Mouse (Mus musculus) stomach, embryonic 16.5 days (tissue): ENCODE measurements at regions not wholly inside any gene's neighbourhood (a gene's known extent, or its start where the extent isn't known, plus 50 kb on each side); places are given as distances from the start of the nearest gene placed in this dataset.

Source experiments
- ATAC-seq: fragments of 200-750 bp; cut with Nextera tagmentation; 2 replicates; pipeline ENCODE4 v1.8.0; 2017; ENCODE audit warnings: moderate number of reproducible peaks, moderate TSS enrichment; ENCODE audit not compliant: insufficient read depth, low FRiP score
- H3K27ac ChIP-seq: fragments of 300-500 bp; sonication (generic); 2 replicates; pipeline ENCODE4 v1.5.1; 2014; ENCODE audit warnings: low read length
- H3K27me3 ChIP-seq: fragments of 300-500 bp; sonication (generic); 2 replicates; pipeline ENCODE4 v1.6.1; 2014; ENCODE audit warnings: low read length, control low read depth, mixed read lengths; ENCODE audit not compliant: control insufficient read depth, insufficient read depth
- H3K36me3 ChIP-seq: fragments of 300-500 bp; sonication (generic); 2 replicates; pipeline ENCODE4 v1.6.1; 2014; ENCODE audit warnings: low read length; ENCODE audit not compliant: control insufficient read depth, insufficient read depth
- H3K4me1 ChIP-seq: fragments of 300-500 bp; sonication (generic); 2 replicates; pipeline ENCODE4 v1.6.1; 2014; ENCODE audit warnings: low read length, control low read depth, mixed read lengths; ENCODE audit not compliant: control insufficient read depth, insufficient read depth
- H3K4me2 ChIP-seq: fragments of 300-500 bp; sonication (generic); 2 replicates; pipeline ENCODE4 v1.6.1; 2014; ENCODE audit warnings: low read depth, low read length, mixed read lengths
- H3K4me3 ChIP-seq: fragments of 300-500 bp; sonication (generic); replicated peaks from 2 replicates; pipeline ENCODE4 v1.5.1; 2014; ENCODE audit warnings: mild to moderate bottlenecking, low read length
- H3K9ac ChIP-seq: fragments of 300-500 bp; sonication (generic); 2 replicates; pipeline ENCODE4 v1.6.1; 2014; ENCODE audit warnings: low read length
- H3K9me3 ChIP-seq: fragments of 300-500 bp; sonication (generic); replicated peaks from 2 replicates; pipeline ENCODE4 v1.6.1; 2016; ENCODE audit warnings: low read length, control low read depth; ENCODE audit not compliant: control insufficient read depth
- WGBS: fragments of 180-500 bp; shearing (Covaris S2); extraction: QIAGEN DNeasy Blood & Tissue Kit; methylation state at CpG from one replicate; pipeline ENCODE4 v1.1.7; 2014; 5-methylcytosine and 5-hydroxymethylcytosine counted together

- no peak overlapping the region for H3K4me2 ChIP-seq
Observed at GRCm38 (mm10) chr12:106178688-106179205, 168.7 kb downstream of the Vrk1 start.

GRCm38 (mm10) chr12:106182923-106183322, 172.9 kb downstream of the Vrk1 start:
- Histone ChIP-seq H3K9ac (no peak overlapping the region), H3K27me3 (no peaks in the 10 kb centered on the region), H3K27ac (no peak overlapping the region), H3K4me2 (no peak overlapping the region), H3K4me1 (no peaks in the 10 kb centered on the region), H3K4me3 (no peak overlapping the region), H3K9me3 (no peaks in the 10 kb centered on the region), H3K36me3 (no peaks in the 10 kb centered on the region)
- WGBS = 72% methylated on average over 7 of the region's 7 CpGs
- ATAC-seq = no peak

More at GRCm38 (mm10) chr12:106178688-106179205, 168.7 kb downstream of the Vrk1 start:
- no peaks in the 10 kb centered on the region for H3K36me3 ChIP-seq
- WGBS = 83% methylated on average over 11 of the region's 11 CpGs
- no peak overlapping the region for H3K27ac ChIP-seq
- ATAC-seq = no peak
- no peaks in the 10 kb centered on the region for H3K9me3 ChIP-seq
- H3K27me3 ChIP-seq = peaks cover 8% of the 10 kb centered on the region
- peaks cover 9% of the 10 kb centered on the region; the same call in 1 of the 2 replicates for H3K4me1 ChIP-seq
- H3K4me3 ChIP-seq = no peak overlapping the region
- H3K9ac ChIP-seq = no peak overlapping the region

GRCm38 (mm10) chr12:106183973-106184372, 173.9 kb downstream of the Vrk1 start:
- H3K27me3 ChIP-seq = no peaks in the 10 kb centered on the region
- ATAC-seq = no peak
- H3K4me1 ChIP-seq = no peaks in the 10 kb centered on the region
- no peak overlapping the region for H3K27ac ChIP-seq
- 64% methylated on average over 5 of the region's 5 CpGs for WGBS
- H3K9me3 ChIP-seq = no peaks in the 10 kb centered on the region
- no peak overlapping the region for H3K4me3 ChIP-seq
- H3K4me2 ChIP-seq = no peak overlapping the region
- H3K36me3 ChIP-seq = no peaks in the 10 kb centered on the region
- H3K9ac ChIP-seq = no peak overlapping the region

GRCm38 (mm10) chr12:106185398-106186077, 175.5 kb downstream of the Vrk1 start:
- no peaks in the 10 kb centered on the region for H3K9me3 ChIP-seq
- H3K4me1 ChIP-seq = no peaks in the 10 kb centered on the region
- H3K27me3 ChIP-seq = no peaks in the 10 kb centered on the region
- ATAC-seq = no peak
- H3K36me3 ChIP-seq = no peaks in the 10 kb centered on the region
- H3K4me2 ChIP-seq = no peak overlapping the region
- H3K27ac ChIP-seq = no peak overlapping the region
- H3K4me3 ChIP-seq = no peak overlapping the region
- H3K9ac ChIP-seq = no peak overlapping the region
- WGBS = 68% methylated on average over 18 of the region's 18 CpGs

GRCm38 (mm10) chr12:106186501-106186900, 176.5 kb downstream of the Vrk1 start:
- no peaks in the 10 kb centered on the region for H3K4me1 ChIP-seq
- no peak for ATAC-seq
- 92% methylated on average over 10 of the region's 10 CpGs for WGBS

GRCm38 (mm10) chr12:106191771-106192170, 181.7 kb downstream of the Vrk1 start:
- Histone ChIP-seq H3K27me3 (no peaks in the 10 kb centered on the region), H3K9me3 (no peaks in the 10 kb centered on the region), H3K27ac (no peak overlapping the region), H3K4me3 (no peak overlapping the region), H3K36me3 (no peaks in the 10 kb centered on the region), H3K4me2 (no peak overlapping the region), H3K4me1 (no peaks in the 10 kb centered on the region), H3K9ac (no peak overlapping the region)
- 84% methylated on average over 7 of the region's 7 CpGs for WGBS
- no peak for ATAC-seq

More at GRCm38 (mm10) chr12:106186501-106186900, 176.5 kb downstream of the Vrk1 start:
- no peak overlapping the region for H3K9ac ChIP-seq
- H3K9me3 ChIP-seq = no peaks in the 10 kb centered on the region
- no peaks in the 10 kb centered on the region for H3K36me3 ChIP-seq
- H3K27me3 ChIP-seq = no peaks in the 10 kb centered on the region
- no peak overlapping the region for H3K4me3 ChIP-seq
- no peak overlapping the region for H3K27ac ChIP-seq
- H3K4me2 ChIP-seq = no peak overlapping the region

- 9% methylated on average over 4 of the region's 4 CpGs for WGBS
- H3K9me3 ChIP-seq = no peaks in the 10 kb centered on the region
- no peak overlapping the region for H3K4me2 ChIP-seq
- no peak for ATAC-seq
- no peak overlapping the region for H3K9ac ChIP-seq
- no peaks in the 10 kb centered on the region for H3K4me1 ChIP-seq
- H3K27me3 ChIP-seq = no peaks in the 10 kb centered on the region
- H3K4me3 ChIP-seq = no peak overlapping the region
- H3K36me3 ChIP-seq = no peaks in the 10 kb centered on the region
- no peak overlapping the region for H3K27ac ChIP-seq
Observed at GRCm38 (mm10) chr12:106199302-106199701, 189.3 kb downstream of the Vrk1 start.

- WGBS = 86% methylated on average over 8 of the region's 8 CpGs
- ATAC-seq = no peak
- Histone ChIP-seq H3K4me3 (no peak overlapping the region), H3K36me3 (no peaks in the 10 kb centered on the region), H3K4me1 (no peaks in the 10 kb centered on the region), H3K27me3 (no peaks in the 10 kb centered on the region), H3K9ac (no peak overlapping the region), H3K27ac (no peak overlapping the region), H3K9me3 (no peaks in the 10 kb centered on the region), H3K4me2 (no peak overlapping the region)
Observed at GRCm38 (mm10) chr12:106203526-106203925, 193.5 kb downstream of the Vrk1 start.

GRCm38 (mm10) chr12:106210959-106211358, 200.9 kb downstream of the Vrk1 start:
- Histone ChIP-seq H3K4me2 (no peak overlapping the region), H3K9ac (no peak overlapping the region), H3K9me3 (no peaks in the 10 kb centered on the region), H3K4me3 (no peak overlapping the region), H3K27ac (no peak overlapping the region), H3K4me1 (no peaks in the 10 kb centered on the region), H3K36me3 (no peaks in the 10 kb centered on the region), H3K27me3 (no peaks in the 10 kb centered on the region)
- 79% methylated on average over 6 of the region's 6 CpGs for WGBS
- no peak for ATAC-seq
